Mouse (Mus musculus): Measurements from ENCODE around the gene Smco2.
A peak's percentile ranks its signal among the peaks of the same experiment; 100 is the strongest.

Gene Smco2

GRCm38 (mm10) chr6:146850050-146850449 lies at the start of gene Smco2:
Smco2 (plus strand) TSS chr6:146850104.
- DNase-seq (ENCODE audit: low spot score): no peak

DNA sequence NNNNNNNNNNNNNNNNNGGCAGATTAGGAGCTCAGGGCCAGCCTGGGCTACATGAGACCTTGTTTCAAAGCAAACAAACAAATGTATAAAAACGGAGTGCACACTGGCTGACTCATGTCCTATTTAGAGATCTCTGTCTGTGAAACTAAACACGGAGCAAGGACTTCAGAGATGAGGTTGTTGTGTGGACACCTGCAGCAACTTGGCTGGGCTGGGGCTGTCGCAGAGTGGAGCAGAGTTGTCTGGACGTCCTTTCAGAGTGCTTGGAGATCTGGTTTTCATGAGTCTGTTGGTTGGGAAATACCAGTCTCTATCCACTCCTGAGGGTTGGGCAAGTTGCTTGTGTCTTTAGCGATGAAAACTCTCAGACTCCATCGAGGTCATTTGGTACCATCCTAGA lies 39.9 kb upstream of the Smco2 start:
- DNase-seq (ENCODE audit: low spot score): no peak

- no peak for DNase-seq (ENCODE audit: low spot score)
Observed at GRCm38 (mm10) chr6:146813007-146813406, 36.9 kb upstream of the Smco2 start.

DNA sequence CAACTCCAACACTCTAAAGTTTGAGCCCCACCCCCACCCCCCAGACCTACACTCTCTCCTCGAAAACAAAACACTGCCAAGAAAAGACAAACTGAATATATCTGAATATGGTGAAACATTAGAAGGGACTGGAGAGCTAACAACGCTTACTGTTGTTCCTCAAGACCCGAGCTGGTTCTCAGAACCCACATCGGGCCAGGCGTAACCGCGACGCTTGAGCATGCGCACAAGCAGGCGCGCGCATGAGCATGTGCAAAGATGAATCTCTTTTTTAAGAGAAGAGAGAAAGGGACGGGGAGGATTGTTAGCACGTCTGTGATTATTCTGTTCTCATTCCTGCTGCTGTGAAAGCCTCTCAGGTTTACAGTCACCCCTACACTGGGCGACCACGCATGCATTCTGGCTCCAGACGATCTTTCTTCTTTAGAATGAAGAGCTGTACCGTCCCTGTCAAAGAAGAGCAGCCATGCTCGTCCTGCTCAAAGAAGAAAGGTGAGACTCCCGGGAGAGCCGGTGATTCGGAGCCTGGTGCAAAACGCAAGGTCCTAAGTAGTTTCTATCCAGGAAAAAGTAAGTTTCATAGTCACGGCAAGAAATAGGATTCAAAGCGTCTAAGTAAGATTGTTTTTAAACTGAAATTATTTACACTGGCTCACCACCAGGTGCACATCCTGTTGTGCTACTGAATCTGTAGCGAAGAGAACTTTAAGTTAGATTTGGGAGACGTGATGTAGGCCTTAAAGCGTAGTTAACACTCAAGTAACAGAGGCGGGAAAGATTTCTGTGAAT lies 29.5 kb upstream of the Smco2 start:
- no peak for DNase-seq (ENCODE audit: low spot score)

- no peak for DNase-seq (ENCODE audit: low spot score)
Observed at GRCm38 (mm10) chr6:146821958-146822357, 27.9 kb upstream of the Smco2 start.

GRCm38 (mm10) chr6:146824727-146825486 lies 25.0 kb upstream of the Smco2 start:
- peak; percentile 29 for DNase-seq (ENCODE audit: low spot score)

DNA sequence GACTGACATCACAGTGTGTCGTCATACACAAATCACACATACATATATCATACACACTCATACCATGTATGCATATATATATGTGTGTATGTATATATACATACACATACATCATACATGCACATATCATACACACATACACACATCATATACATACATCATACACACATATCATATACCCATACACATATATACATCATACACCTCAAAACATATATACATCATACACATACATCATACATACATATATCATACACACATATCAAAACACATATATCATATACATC lies 24.5 kb upstream of the Smco2 start:
- DNase-seq (ENCODE audit: low spot score): no peak

GRCm38 (mm10) chr6:146831320-146831719 lies 18.6 kb upstream of the Smco2 start:
- DNase-seq (ENCODE audit: low spot score): no peak

GRCm38 (mm10) chr6:146833485-146834314 lies 16.2 kb upstream of the Smco2 start:
- DNase-seq (ENCODE audit: low spot score): no peak

- DNase-seq (ENCODE audit: low spot score): no peak
Observed at GRCm38 (mm10) chr6:146834342-146834741, 15.6 kb upstream of the Smco2 start.

DNA sequence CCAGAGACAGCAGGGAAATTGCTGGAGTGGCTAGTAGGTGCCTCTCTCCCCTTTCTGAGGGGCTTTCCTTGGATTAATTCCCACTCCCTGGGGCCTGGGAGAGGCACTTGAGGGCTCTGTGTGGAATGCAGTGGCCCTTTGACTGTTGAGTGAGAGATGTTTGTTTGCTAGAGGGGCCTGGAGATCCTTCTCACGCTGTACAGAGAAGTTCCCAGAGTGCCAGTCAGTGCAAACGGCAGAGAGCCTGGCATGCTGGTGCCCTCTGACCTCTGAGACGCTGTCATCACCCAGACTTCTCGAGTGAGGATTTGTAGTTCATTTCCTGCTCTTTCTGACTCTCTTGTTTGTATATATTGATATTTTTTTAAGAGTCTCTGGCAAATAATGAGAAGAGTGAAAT lies 14.1 kb upstream of the Smco2 start:
- DNase-seq (ENCODE audit: low spot score): no peak

DNA sequence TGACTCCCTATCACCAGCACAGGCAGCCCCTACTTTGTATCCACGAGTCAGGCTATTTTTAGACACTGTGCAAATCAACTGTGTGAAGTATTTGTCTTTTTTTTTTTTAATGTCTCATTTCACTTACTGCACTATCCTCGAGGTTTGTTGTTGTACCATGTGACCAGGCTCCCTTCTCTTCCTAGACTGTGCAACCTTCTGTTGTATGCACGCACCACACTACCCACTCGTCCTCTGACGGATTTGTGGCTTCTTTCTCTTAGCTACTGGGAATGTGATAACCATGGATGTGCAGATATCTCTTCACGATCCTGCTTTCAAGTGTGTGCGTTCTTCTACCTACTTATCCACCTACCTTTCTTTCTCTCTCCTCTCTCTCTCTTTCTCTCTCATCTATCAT lies 12.6 kb upstream of the Smco2 start:
- DNase-seq (ENCODE audit: low spot score): no peak

DNA sequence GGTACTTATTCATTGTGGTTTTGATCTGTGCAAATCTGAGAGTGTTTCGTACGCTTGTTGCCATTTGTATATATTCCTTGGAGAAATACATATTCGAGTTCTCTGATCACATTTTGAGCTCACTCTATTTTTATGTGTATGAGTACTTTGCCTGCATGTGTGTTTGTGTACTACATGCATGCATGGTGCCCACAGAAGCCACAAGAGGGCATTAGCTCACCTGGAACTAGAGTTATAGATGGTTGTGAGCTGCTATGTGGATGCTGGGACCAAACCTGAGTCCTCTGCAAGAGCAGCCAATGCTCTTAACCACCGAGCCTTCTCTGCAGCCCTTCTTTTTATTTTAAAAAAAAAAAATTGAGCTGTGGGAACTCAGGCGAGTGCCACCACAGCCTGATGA lies 11.5 kb upstream of the Smco2 start:
- no peak for DNase-seq (ENCODE audit: low spot score)

DNA sequence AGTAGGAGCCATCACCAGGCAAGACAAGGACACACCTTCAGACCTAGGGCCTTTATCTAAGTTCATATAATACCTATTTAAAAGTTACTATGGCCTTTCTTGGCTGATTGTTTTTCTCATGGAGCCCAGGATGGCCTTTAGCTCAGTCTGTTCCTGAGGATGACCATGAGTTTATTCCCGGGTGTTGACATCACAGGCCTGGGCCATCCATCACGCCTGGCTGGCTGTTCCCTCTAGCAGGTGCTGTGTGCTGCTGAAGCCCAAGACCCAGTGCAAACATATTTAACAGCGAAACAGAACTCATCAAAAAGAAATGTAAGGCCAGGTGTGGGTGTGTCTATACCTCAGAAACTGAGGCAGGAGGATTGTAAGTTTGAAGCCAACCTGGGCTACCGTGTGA lies 11.0 kb upstream of the Smco2 start:
- DNase-seq (ENCODE audit: low spot score): no peak

DNA sequence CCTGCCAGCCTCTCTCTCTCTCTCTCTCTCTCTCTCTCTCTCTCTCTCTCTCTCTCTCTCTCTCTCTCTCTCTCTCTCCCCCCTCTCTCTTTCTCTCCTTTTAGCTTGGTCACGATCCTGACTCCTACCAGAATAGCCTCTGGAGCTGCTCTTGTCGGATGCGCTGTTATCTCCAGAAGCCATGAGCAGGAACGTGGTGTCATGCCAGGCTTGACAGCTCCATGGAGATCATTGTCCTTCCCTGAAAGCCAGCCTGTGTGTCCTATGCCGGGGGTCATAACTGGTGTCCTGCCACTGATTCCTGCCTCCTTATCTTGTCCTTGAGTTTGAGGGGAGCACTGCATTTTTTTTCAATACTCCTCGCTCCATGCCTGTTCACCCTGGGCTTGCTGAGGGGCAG lies 5.0 kb upstream of the Smco2 start:
- no peak for DNase-seq (ENCODE audit: low spot score)

GRCm38 (mm10) chr6:146845347-146845746 lies 4.6 kb upstream of the Smco2 start:
- no peak for DNase-seq (ENCODE audit: low spot score)

DNA sequence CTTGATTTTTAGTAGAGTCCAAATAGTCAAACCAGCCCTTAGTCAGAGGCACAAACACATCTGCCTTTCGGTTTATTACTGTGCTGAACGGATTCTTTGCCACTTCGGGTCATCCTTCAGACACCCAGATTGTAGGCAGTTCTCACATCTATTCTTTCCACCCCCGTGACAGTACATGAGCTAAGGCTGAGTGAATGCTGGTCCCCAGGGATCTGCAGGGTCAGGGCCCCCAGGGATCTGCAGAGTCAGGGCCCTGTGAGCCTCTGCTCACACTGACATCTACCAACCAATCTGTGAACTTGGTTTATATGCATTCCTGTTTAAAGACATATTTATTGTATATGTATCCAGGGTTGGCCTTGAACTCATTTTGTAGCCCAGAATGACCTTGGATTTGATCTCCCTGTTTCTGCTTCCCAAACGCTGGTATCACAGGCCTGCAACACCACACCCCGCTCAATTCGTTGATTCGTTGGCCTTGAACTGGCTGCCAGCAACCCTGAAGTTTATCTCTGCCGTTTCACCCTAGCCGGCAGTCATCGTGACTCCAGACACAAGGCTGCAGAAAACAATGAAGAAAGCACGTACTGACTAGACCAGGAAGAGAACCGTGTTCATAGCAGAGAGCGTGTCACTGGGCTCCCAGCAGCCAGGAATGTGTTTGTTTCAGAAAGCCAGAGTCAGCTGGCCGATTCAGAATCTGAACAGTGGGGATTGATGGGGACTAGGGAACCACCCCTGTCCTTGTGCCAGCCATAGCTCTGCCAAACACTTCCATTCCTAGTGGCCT lies 3.7 kb upstream of the Smco2 start:
- DNase-seq (ENCODE audit: low spot score): no peak

DNA sequence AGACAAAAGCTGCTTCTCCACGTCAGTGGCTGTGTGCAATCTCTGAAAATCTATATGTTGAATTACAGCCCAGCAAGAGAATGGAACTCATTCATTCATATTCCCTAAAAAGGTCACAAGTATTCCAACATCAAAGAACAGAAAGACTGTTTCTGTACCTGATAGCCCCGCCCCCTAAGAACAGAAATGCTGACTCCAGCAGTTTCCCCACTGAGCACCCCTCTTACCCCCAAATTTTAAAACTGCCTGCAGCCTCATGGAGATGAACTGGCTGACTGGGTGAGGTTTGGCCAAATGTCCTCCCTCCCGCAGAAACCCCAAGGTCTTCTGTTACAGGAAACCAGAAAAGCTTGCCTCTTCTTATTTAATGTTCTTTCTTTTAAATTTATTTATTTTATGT lies 2.5 kb upstream of the Smco2 start:
- no peak for DNase-seq (ENCODE audit: low spot score)

GRCm38 (mm10) chr6:146848281-146848680 lies 1.6 kb upstream of the Smco2 start:
- no peak for DNase-seq (ENCODE audit: low spot score)

DNA sequence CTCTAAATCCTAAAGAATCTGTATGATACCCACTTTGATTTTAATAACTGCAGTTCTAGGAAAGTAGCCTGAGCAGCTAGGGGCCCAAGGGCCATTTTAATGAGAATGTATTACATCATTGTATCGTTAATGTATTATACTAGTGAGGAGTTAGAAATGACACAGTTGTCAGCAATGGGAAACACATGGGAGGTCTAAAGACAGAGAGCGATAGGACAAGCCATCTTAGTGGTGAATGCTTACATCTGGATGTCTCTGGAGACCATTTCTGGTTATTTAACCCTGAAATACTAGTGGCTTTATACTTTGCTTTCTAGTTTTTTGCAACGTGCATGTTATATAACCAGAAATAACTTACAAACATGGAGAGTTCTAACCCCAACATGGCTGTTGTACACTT lies 2.0 kb downstream of the Smco2 start:
- DNase-seq (ENCODE audit: low spot score): no peak

- no peak for DNase-seq (ENCODE audit: low spot score)
Observed at GRCm38 (mm10) chr6:146852739-146853138, 2.8 kb downstream of the Smco2 start.

GRCm38 (mm10) chr6:146855185-146855584 lies 5.3 kb downstream of the Smco2 start:
- DNase-seq (ENCODE audit: low spot score): no peak
